Mouse (Mus musculus): Measurements from ENCODE around the gene Ccdc88a.
"Not testable (repeated sequence)": the region's sequence is repeated elsewhere in the genome, so short reads cannot be mapped to it uniquely, and the experiment has no call there.

Gene Ccdc88a

GRCm38 (mm10) chr11:29493135-29493534 lies 119.7 kb downstream of the Ccdc88a start:
- no peak for DNase-seq

- no peak for DNase-seq
These were observed 123.5 kb downstream of the Ccdc88a start for GRCm38 (mm10) chr11:29496962-29497361.

GRCm38 (mm10) chr11:29503948-29504893 lies 130.8 kb downstream of the Ccdc88a start:
- no peak for DNase-seq

GRCm38 (mm10) chr11:29504899-29505625 lies 131.6 kb downstream of the Ccdc88a start:
- DNase-seq = no peak

- DNase-seq = no peak
These were observed 136.0 kb downstream of the Ccdc88a start for GRCm38 (mm10) chr11:29509421-29509820.

- DNase-seq = no peak
These were observed 139.5 kb downstream of the Ccdc88a start for GRCm38 (mm10) chr11:29512818-29513535.

- no peak for DNase-seq
These were observed 140.8 kb downstream of the Ccdc88a start for GRCm38 (mm10) chr11:29514325-29514681.

- DNase-seq = peak; percentile 93
These were observed 141.4 kb downstream of the Ccdc88a start, which contains the start of gene Prorsd1 for GRCm38 (mm10) chr11:29514682-29515412. Gene Prorsd1, minus strand, starts transcription at chr11:29515033.

- peak; percentile 74 for DNase-seq
These were observed 152.7 kb downstream of the Ccdc88a start, which contains the start of gene Mtif2 for GRCm38 (mm10) chr11:29525988-29526794. Gene Mtif2, plus strand, starts transcription at chr11:29526408.

- DNase-seq = no peak
These were observed 164.7 kb downstream of the Ccdc88a start for GRCm38 (mm10) chr11:29538201-29538600.

- no peak for DNase-seq
These were observed 170.9 kb downstream of the Ccdc88a start for GRCm38 (mm10) chr11:29544225-29544945.

- DNase-seq = not testable (repeated sequence)
These were observed 171.8 kb downstream of the Ccdc88a start for GRCm38 (mm10) chr11:29545150-29545752.

GRCm38 (mm10) chr11:29546297-29546696 lies 172.8 kb downstream of the Ccdc88a start:
- DNase-seq = not testable (repeated sequence)

- DNase-seq = no peak
These were observed 173.3 kb downstream of the Ccdc88a start for GRCm38 (mm10) chr11:29546762-29547161.

GRCm38 (mm10) chr11:29547249-29547751 lies 173.8 kb downstream of the Ccdc88a start:
- no peak for DNase-seq

GRCm38 (mm10) chr11:29547752-29548503 lies 174.5 kb downstream of the Ccdc88a start, which contains the start of the genes Clhc1 and Rps27a:
Gene Clhc1, plus strand, starts transcription at chr11:29547950.
Gene Rps27a, minus strand, starts transcription at chr11:29548109.
- peak; percentile 98 for DNase-seq

GRCm38 (mm10) chr11:29548504-29549424 lies 175.3 kb downstream of the Ccdc88a start:
- DNase-seq = peak; percentile 20

GRCm38 (mm10) chr11:29549425-29549778 lies 175.9 kb downstream of the Ccdc88a start:
- DNase-seq = no peak
